Mouse (Mus musculus) stomach, embryonic 14.5 days (tissue): ENCODE data around the gene 2200002D01Rik. TPM values are rescaled to one million over a fixed set of nuclear protein-coding genes. Genes with fewer than 3 reads are reported as not detected.

Source experiments
- ATAC-seq: fragments of 200-750 bp; cut with Nextera tagmentation; 2 replicates; pipeline ENCODE4 v1.8.0; 2017; ENCODE audit warnings: low read depth, moderate TSS enrichment; ENCODE audit not compliant: insufficient number of reproducible peaks, insufficient read depth, low FRiP score
- H3K27ac ChIP-seq: fragments of 300-500 bp; sonication (generic); 2 replicates; pipeline ENCODE4 v1.5.1; 2014; ENCODE audit warnings: mild to moderate bottlenecking, low read length, moderate library complexity, mixed read lengths
- H3K27me3 ChIP-seq: fragments of 300-500 bp; sonication (generic); 2 replicates; pipeline ENCODE4 v1.6.1; 2014; ENCODE audit warnings: low read length, control low read depth, mixed read lengths; ENCODE audit not compliant: control insufficient read depth, insufficient read depth
- H3K36me3 ChIP-seq: fragments of 300-500 bp; sonication (generic); 2 replicates; pipeline ENCODE4 v1.6.1; 2014; ENCODE audit warnings: mild to moderate bottlenecking, control low read depth, low read length, moderate library complexity, mixed read lengths; ENCODE audit not compliant: control insufficient read depth, insufficient read depth
- H3K4me1 ChIP-seq: fragments of 300-500 bp; sonication (generic); 2 replicates; pipeline ENCODE4 v1.6.1; 2014; ENCODE audit warnings: low read length, control low read depth, mixed read lengths; ENCODE audit not compliant: control insufficient read depth, insufficient read depth
- H3K4me2 ChIP-seq: fragments of 300-500 bp; sonication (generic); replicated peaks from 2 replicates; pipeline ENCODE4 v1.6.1; 2014; ENCODE audit warnings: low read depth, low read length, control low read depth
- H3K4me3 ChIP-seq: fragments of 300-500 bp; sonication (generic); 2 replicates; pipeline ENCODE4 v1.5.1; 2014; ENCODE audit warnings: low read depth, low read length, control low read depth
- H3K9ac ChIP-seq: fragments of 300-500 bp; sonication (generic); replicated peaks from 2 replicates; pipeline ENCODE4 v1.6.1; 2014; ENCODE audit warnings: low read depth, mild to moderate bottlenecking, control low read depth, low read length, moderate library complexity, mixed read lengths
- H3K9me3 ChIP-seq: fragments of 300-500 bp; sonication (generic); 2 replicates; pipeline ENCODE4 v1.6.1; 2016; ENCODE audit warnings: low read depth, low read length, control low read depth; ENCODE audit not compliant: control insufficient read depth
- WGBS: fragments of 180-500 bp; shearing (Covaris S2); extraction: QIAGEN DNeasy Blood & Tissue Kit; methylation state at CpG from one replicate; pipeline ENCODE4 v1.1.7; 2014; 5-methylcytosine and 5-hydroxymethylcytosine counted together
- polyA plus RNA-seq: library from polyadenylated mRNA; unstranded; fragments of >200 nt; fragmentation: Nextera tagmentation; extraction: Ambion mirVana; gene quantifications from 2 replicates; pipeline ENCODE4 v1.2.1, GENCODE M21; 2014

The 2200002D01Rik gene
- polyA plus RNA-seq, 1 experiment from 2014 or later: 36.6 TPM

DNA sequence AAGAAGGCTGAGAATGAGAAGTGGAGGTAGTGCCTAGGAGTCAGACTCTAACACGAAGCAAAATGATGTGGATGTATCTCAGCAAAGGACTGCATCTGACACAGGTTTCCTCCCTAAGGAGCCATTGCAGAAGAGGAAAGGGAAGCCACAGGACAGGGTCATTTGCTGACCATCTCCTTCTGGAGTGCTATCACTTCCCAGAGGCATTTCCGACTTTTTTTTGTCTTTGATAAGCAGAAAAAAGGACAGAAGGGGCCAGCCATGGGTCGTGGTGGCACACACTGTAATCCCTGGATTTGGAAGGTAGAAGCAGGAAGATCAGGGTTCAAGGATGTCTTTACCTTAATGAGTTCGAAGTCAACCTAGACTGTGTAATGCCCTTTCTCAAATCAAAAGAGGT, 11.7 kb downstream of the 2200002D01Rik start:
- H3K4me2 ChIP-seq: no peak overlapping the region
- 0 out of 2 replicates have a peak, but pooled peaks cover 8% of the 10 kb centered on the region for H3K4me1 ChIP-seq
- no peaks in the 10 kb centered on the region for H3K9me3 ChIP-seq
- no peak overlapping the region for H3K27ac ChIP-seq
- no peak overlapping the region for H3K9ac ChIP-seq
- ATAC-seq: no peak
- no peaks in the 10 kb centered on the region; the same call in 1 of the 2 replicates for H3K27me3 ChIP-seq
- H3K4me3 ChIP-seq: no peak overlapping the region
- H3K36me3 ChIP-seq: no peaks in the 10 kb centered on the region
- 84% methylated on average over 4 of the region's 4 CpGs for WGBS

DNA sequence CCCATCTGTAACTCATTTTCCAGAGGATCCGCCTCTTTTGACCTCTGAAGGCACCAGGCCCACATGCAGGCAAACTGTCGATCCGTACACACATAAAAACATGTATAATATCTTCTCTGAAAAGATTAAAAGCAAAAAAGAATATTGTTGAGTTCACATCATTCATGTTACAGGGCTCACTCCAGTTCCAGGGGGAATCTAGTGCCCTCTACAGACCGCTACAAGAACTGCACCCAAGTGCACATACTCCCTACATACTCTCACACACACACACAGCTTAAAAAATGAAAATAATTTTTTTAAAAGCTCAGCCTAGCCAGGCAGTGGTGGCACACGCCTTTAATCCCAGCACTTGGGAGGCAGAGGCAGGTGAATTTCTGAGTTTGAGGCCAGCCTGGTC, 13.6 kb downstream of the 2200002D01Rik start:
- Histone ChIP-seq H3K4me2 (no peak overlapping the region), H3K27ac (no peak overlapping the region), H3K4me3 (no peak overlapping the region), H3K9me3 (no peaks in the 10 kb centered on the region), H3K27me3 (no peaks in the 10 kb centered on the region; the same call in 1 of the 2 replicates), H3K36me3 (no peaks in the 10 kb centered on the region), H3K4me1 (0 out of 2 replicates have a peak, but pooled peaks cover 8% of the 10 kb centered on the region), H3K9ac (no peak overlapping the region)
- no peak for ATAC-seq
- 80% methylated on average over 5 of the region's 5 CpGs for WGBS

DNA sequence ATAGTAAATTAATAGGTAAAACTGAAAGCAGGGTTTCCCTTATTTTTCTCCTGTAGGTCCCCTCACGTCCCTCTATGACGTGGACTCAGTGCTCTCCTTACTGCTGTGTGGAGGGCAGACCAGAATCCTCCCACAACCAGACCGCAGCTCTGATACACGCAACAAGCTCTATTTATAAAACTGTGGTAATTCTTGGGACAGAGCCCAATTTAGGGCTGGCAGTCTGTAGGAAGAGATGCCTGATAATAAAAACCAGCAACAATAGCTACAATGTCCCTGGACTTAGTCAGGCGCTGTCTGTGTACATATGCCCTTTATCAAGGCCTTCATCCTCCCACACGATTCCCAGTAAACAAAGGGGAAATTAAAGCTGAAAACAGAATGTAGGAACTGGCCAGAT, 14.5 kb downstream of the 2200002D01Rik start:
- Histone ChIP-seq H3K27ac (no peak overlapping the region), H3K27me3 (no peaks in the 10 kb centered on the region; the same call in 1 of the 2 replicates), H3K36me3 (no peaks in the 10 kb centered on the region), H3K4me3 (no peak overlapping the region), H3K4me2 (no peak overlapping the region), H3K9me3 (no peaks in the 10 kb centered on the region), H3K4me1 (no peaks in the 10 kb centered on the region), H3K9ac (no peak overlapping the region)
- 63% methylated on average over 6 of the region's 6 CpGs for WGBS
- ATAC-seq: no peak

DNA sequence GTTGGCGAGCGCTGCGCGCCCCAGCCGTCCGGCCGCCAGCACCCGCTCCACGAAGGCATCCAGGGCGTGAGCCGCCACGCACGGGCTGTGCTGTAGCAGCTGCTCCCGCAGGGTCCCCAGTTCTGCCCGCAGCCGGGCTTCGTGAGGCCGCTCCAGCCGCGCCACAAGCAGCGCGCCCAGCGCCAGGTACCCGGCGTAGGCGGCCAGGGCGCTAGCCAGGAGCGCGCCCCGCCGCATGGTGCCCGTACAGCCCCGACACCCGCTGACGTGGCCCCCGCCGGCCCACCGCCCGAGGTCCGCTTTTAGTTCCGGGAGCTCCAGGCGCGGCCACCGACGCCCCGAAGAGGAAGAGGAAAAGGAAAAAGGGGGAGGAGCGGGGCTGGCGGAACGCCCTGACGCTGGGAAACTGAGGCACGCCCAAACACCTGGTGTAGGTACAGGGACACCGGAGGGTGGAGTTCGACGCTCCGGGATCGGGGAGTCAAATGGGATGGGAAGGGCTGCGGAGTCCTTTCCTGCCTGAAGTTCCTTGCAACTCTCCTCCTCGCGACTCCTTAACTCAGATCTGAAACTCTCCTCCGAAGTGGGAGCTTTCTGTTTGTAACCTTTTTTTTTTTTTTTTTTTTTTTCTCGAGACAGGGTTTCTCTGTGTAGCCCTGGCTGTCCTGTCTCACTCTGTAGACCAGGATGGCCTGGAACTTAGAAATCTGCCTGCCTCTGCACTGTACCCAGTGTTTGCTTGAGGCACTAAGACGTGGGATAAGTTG, 15.8 kb downstream of the 2200002D01Rik start, which contains the start of gene Kcnk6:
Gene Kcnk6 (minus strand): TSS at position 269 of the 767 bp plus-strand sequence.
- Histone ChIP-seq H3K27me3 (no peaks in the 10 kb centered on the region; the same call in 1 of the 2 replicates), H3K27ac (no peak within 1 kb of the TSS), H3K9me3 (no peaks in the 10 kb centered on the region), H3K4me2 (peak within 1 kb of the TSS; percentile 96), H3K4me3 (peak within 1 kb of the TSS; percentile 60), H3K9ac (peak within 1 kb of the TSS; percentile 61), H3K4me1 (no peaks in the 10 kb centered on the region), H3K36me3 (no peaks in the 10 kb centered on the region)
- WGBS: 1% methylated on average over 60 of the region's 62 CpGs
- ATAC-seq: peak; percentile 33; the same call in 1 of the 2 replicates

DNA sequence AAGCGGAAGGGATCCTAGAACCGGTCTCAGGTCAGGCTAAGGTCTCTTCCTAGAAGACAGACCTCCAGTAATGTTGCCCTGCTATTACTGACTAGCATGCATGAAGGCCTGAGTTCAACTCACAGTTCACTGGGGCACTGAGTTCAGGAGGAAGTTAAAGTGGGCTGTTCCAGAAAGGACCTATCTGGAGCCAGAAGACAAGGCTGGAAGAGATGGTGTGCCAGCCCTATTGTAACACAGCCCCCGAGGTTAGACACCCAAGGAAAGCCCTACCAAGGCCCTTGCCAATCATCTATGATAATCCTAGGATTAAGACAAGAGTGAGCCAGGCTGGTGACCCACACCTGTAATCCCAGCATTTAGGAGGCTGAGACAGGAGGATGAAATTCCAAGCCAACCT, 16.7 kb downstream of the 2200002D01Rik start:
- no peaks in the 10 kb centered on the region for H3K9me3 ChIP-seq
- H3K4me3 ChIP-seq: peak overlapping the region; percentile 60; the same call in 1 of the 2 replicates
- H3K27me3 ChIP-seq: no peaks in the 10 kb centered on the region; the same call in 1 of the 2 replicates
- peak overlapping the region; percentile 96 for H3K4me2 ChIP-seq
- WGBS: 63% methylated on average over 3 of the region's 3 CpGs
- no peak overlapping the region for H3K9ac ChIP-seq
- no peaks in the 10 kb centered on the region for H3K4me1 ChIP-seq
- no peaks in the 10 kb centered on the region for H3K36me3 ChIP-seq
- no peak overlapping the region for H3K27ac ChIP-seq
- ATAC-seq: no peak

DNA sequence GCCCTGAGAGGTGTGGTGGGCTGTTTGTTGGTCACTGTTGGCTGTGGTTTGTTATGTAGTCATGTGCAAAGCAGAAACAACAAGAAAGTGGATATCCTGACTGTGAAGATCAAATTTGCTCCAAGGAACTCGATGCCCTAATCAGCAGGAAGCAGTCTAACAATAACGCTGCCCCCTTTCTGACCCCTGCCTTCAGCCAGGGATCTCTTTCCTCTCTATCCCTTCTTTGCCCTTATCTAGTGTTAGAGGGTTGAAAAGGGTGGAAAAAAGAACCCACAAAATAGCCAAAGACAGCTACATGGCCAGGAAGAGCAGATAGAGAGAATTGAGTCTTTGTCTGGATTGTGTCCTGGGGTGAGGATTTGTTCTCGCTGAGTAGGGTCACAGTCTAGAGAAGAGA, 17.7 kb downstream of the 2200002D01Rik start:
- Histone ChIP-seq H3K4me2 (no peak overlapping the region), H3K9me3 (no peaks in the 10 kb centered on the region), H3K4me3 (no peak overlapping the region), H3K36me3 (no peaks in the 10 kb centered on the region), H3K9ac (no peak overlapping the region), H3K27me3 (no peaks in the 10 kb centered on the region; the same call in 1 of the 2 replicates), H3K27ac (no peak overlapping the region), H3K4me1 (0 out of 2 replicates have a peak, but pooled peaks cover under 1% of the 10 kb centered on the region)
- WGBS: 60% methylated on average over 3 of the region's 3 CpGs
- ATAC-seq: no peak

DNA sequence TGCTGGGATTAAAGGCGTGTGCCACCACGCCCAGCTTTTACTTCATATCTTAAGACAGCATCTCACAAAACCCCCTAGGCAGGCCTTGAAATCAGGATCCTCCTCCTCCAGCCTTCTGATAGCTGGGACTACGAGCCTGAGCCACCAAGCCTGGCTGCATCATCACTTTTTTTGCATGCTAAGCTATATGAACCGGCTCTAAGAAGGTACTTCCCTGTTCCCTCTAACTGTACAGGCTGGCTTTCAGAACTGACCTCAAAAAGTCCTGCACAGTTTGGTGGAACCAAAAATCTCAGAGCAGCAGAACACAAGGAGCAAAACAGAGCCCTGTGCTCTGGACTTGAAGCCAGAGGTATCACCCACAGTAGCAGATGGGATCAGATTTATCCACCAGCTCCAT, 20.1 kb downstream of the 2200002D01Rik start:
- H3K9ac ChIP-seq: no peak overlapping the region
- no peak overlapping the region for H3K4me2 ChIP-seq
- 0 out of 2 replicates have a peak, but pooled peaks cover 3% of the 10 kb centered on the region for H3K4me1 ChIP-seq
- 79% methylated on average over 4 of the region's 4 CpGs for WGBS
- H3K27ac ChIP-seq: no peak overlapping the region
- no peak for ATAC-seq
- no peaks in the 10 kb centered on the region; the same call in 1 of the 2 replicates for H3K27me3 ChIP-seq
- H3K36me3 ChIP-seq: no peaks in the 10 kb centered on the region
- H3K9me3 ChIP-seq: no peaks in the 10 kb centered on the region
- no peak overlapping the region for H3K4me3 ChIP-seq

DNA sequence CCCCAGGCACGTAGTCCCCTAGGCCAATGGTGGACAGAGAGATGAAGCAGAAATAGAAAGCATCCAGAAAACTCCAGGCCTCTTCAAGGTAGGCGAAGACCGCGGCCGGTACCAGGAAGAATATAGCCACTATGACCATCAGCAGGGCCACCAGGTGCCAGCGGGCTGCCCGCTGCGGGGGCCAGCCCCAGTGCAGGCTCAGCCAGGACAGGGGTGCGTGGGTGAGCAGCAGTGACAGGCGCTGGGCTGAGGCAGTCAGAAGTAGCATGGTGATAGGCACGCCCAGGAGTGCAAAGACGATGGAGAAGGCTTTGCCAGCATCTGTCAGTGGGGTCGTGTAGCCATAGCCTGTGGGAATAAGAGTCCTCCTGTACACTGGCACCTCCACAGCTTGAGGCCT, 22.7 kb downstream of the 2200002D01Rik start:
- H3K27ac ChIP-seq: no peak overlapping the region
- no peak for ATAC-seq
- 73% methylated on average over 13 of the region's 13 CpGs for WGBS
- no peak overlapping the region for H3K9ac ChIP-seq
- H3K9me3 ChIP-seq: 0 out of 2 replicates have a peak, but pooled peaks cover under 1% of the 10 kb centered on the region
- H3K4me1 ChIP-seq: 0 out of 2 replicates have a peak, but pooled peaks cover 3% of the 10 kb centered on the region
- H3K36me3 ChIP-seq: no peaks in the 10 kb centered on the region
- H3K4me2 ChIP-seq: no peak overlapping the region
- H3K27me3 ChIP-seq: no peaks in the 10 kb centered on the region
- no peak overlapping the region for H3K4me3 ChIP-seq
